Mouse (Mus musculus): Measurements from ENCODE around the gene Kars.

DNA sequence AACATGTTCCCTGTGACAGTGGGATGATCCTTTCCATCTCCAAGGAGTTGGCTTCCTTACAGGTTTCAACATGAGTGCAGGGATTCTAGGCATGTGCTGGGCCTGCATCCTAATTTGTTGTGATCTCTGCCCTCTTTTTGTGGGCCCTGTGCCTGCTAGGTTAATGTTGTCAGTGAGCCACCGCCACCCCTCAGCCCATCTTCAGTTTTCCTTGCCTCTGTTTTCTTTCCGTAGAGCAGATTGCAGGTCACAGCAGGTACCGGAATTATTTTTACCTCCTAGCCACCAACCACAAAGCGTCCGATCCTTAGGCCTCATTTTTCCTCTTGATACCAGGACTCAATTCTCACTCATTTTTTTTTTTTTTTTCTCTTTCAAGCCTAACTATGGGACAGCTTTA lies 59.2 kb downstream of the Kars start:
- TF ChIP-seq POLR2A (IDR thresholded peaks at IDR 0.05; ENCODE audit: insufficient read length, low read depth), result no peak
- TF ChIP-seq USF1 (IDR thresholded peaks at IDR 0.05; ENCODE audit: low read depth), result no peak
- TF ChIP-seq TCF12 (IDR thresholded peaks at IDR 0.05; ENCODE audit: insufficient read depth, poor library complexity, severe bottlenecking), result no peak
